Mouse (Mus musculus) intestine, embryonic 16.5 days (tissue): Measurements from ENCODE around the gene Zfp248. TPM values are rescaled to one million over a fixed set of nuclear protein-coding genes. Genes with fewer than 3 reads are reported as not detected.

ENCODE experiments used
- ATAC-seq: fragments of 200-750 bp; cut with Nextera tagmentation; 2 replicates; pipeline ENCODE4 v1.8.0; 2017; ENCODE audit warnings: moderate TSS enrichment, moderate library complexity
- H3K27ac ChIP-seq: fragments of 300-500 bp; sonication (generic); 2 replicates; pipeline ENCODE4 v1.5.1; 2014; ENCODE audit warnings: mild to moderate bottlenecking, low read length
- H3K27me3 ChIP-seq: fragments of 300-500 bp; sonication (generic); replicated peaks from 2 replicates; pipeline ENCODE4 v1.6.1; 2014; ENCODE audit warnings: low read length, control low read depth, mixed read lengths; ENCODE audit not compliant: control insufficient read depth, insufficient read depth
- H3K36me3 ChIP-seq: fragments of 300-500 bp; sonication (generic); 2 replicates; pipeline ENCODE4 v1.6.1; 2014; ENCODE audit warnings: low read length, control low read depth; ENCODE audit not compliant: control insufficient read depth, insufficient read depth
- H3K4me1 ChIP-seq: fragments of 300-500 bp; sonication (generic); 2 replicates; pipeline ENCODE4 v1.6.1; 2014; ENCODE audit warnings: low read length, control low read depth, mixed read lengths; ENCODE audit not compliant: control insufficient read depth, insufficient read depth
- H3K4me2 ChIP-seq: fragments of 300-500 bp; sonication (generic); 2 replicates; pipeline ENCODE4 v1.6.1; 2014; ENCODE audit warnings: low read depth, low read length, control low read depth
- H3K4me3 ChIP-seq: fragments of 300-500 bp; sonication (generic); 2 replicates; pipeline ENCODE4 v1.5.1; 2014; ENCODE audit warnings: mild to moderate bottlenecking, low read length
- H3K9ac ChIP-seq: fragments of 300-500 bp; sonication (generic); 2 replicates; pipeline ENCODE4 v1.6.1; 2014; ENCODE audit warnings: low read depth, low read length
- H3K9me3 ChIP-seq: fragments of 300-500 bp; sonication (generic); 2 replicates; pipeline ENCODE4 v1.6.1; 2016; ENCODE audit warnings: low read length, control low read depth; ENCODE audit not compliant: control insufficient read depth
- WGBS: fragments of 180-500 bp; shearing (Covaris S2); extraction: QIAGEN DNeasy Blood & Tissue Kit; methylation state at CpG from one replicate; pipeline ENCODE4 v1.1.7; 2014; 5-methylcytosine and 5-hydroxymethylcytosine counted together
- polyA plus RNA-seq: library from polyadenylated mRNA; unstranded; fragments of >200 nt; fragmentation: Nextera tagmentation; extraction: Ambion mirVana; gene quantifications from 2 replicates; pipeline ENCODE4 v1.2.1, GENCODE M21; 2015

Zfp248 gene
- polyA plus RNA-seq, 1 experiment from 2014 or later: 3.8 TPM

DNA sequence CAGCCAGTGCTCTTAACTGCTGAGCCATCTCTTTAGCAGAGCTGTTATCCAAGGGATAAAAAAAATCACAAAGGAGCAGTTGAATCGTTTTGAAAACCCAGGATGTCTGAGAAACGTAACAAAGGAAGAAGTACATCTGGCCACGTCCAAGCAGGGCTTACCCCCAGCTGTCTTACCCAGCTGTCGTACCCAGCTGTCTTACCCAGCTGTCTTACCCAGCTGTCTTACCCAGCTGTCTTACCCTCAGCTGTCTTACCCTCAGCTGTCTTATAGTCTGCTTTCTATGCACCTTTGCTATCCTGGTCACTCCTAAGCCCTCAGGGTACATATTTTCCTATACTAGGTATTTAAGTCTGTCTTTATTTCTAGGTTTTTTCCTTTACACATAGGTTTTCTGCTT lies 23.8 kb downstream of the Zfp248 start:
- Histone ChIP-seq H3K27me3 (no peaks in the 10 kb centered on the region), H3K36me3 (peaks cover 11% of the 10 kb centered on the region), H3K4me3 (no peak overlapping the region), H3K9ac (no peak overlapping the region), H3K27ac (no peak overlapping the region), H3K9me3 (no peaks in the 10 kb centered on the region), H3K4me1 (no peaks in the 10 kb centered on the region), H3K4me2 (no peak overlapping the region)
- no peak for ATAC-seq
- 74% methylated on average over 4 of the region's 4 CpGs for WGBS

GRCm38 (mm10) chr6:118426666-118427065 lies 28.7 kb downstream of the Zfp248 start:
- H3K36me3 ChIP-seq: peaks cover 11% of the 10 kb centered on the region
- WGBS: 91% methylated on average over 1 of the region's 1 CpGs
- H3K9me3 ChIP-seq: no peaks in the 10 kb centered on the region
- no peak overlapping the region for H3K27ac ChIP-seq
- H3K4me3 ChIP-seq: no peak overlapping the region
- no peak for ATAC-seq
- no peak overlapping the region for H3K9ac ChIP-seq
- no peaks in the 10 kb centered on the region for H3K4me1 ChIP-seq
- no peak overlapping the region for H3K4me2 ChIP-seq
- H3K27me3 ChIP-seq: no peaks in the 10 kb centered on the region

DNA sequence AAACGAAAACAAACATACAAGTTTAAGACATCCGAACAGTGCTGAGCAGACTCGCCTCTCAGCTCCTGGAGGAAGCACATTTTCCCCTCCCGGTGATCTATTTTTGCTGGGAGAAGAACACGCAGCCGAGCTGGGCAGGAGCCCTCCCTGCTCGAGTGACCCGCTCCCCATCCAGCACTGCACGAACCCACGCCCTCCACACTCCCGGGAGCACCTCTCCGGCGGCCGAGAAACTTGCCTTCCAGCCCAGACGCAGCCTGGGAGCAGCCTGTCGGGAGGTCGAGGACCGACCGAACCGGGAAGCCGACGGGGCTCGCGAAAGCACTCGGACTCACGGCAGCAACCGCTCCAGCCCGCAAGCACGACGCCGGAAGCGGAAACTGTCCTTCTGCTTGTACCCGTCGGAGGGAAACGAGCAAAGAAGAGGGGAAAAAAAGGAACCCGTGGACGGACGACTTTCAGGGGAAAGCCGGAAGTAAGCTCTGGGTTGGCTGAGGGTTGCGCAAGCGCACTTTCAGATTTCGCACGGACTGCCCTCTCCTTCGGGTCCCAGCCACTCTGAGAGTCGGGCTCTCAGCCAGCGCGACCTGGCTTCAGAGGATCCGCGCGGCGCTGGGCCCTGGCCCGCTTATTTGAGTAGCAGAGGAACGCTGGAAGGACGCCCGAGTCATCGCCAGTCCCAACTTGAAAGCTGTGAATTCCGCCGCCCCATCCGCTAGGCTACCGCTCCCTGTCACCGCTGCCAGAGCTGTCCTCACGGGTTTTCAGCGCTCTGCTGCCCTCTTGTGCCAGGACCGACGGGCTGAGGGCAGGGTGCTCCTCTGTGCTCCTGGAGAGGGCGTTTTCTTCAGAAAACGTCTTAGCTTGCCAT lies 36.0 kb downstream of the Zfp248 start, which contains the start of gene Bms1:
Gene Bms1, minus strand, starts transcription at position 425 of the 871 bp plus-strand sequence.
- peak within 1 kb of the TSS; percentile 63 for H3K4me2 ChIP-seq
- peak within 1 kb of the TSS; percentile 94 for H3K4me3 ChIP-seq
- H3K9me3 ChIP-seq: no peaks in the 10 kb centered on the region
- peak within 1 kb of the TSS; percentile 82 for H3K27ac ChIP-seq
- WGBS: under 1% methylated on average over 67 of the region's 67 CpGs
- ATAC-seq: peak; percentile 99
- H3K36me3 ChIP-seq: peaks cover 7% of the 10 kb centered on the region; the same call in 1 of the 2 replicates
- H3K27me3 ChIP-seq: no peaks in the 10 kb centered on the region
- H3K4me1 ChIP-seq: peaks cover 9% of the 10 kb centered on the region
- H3K9ac ChIP-seq: peak within 1 kb of the TSS; percentile 95

- no peaks in the 10 kb centered on the region for H3K9me3 ChIP-seq
- no peak overlapping the region for H3K4me2 ChIP-seq
- no peak overlapping the region for H3K4me3 ChIP-seq
- H3K9ac ChIP-seq: no peak overlapping the region
- H3K4me1 ChIP-seq: no peaks in the 10 kb centered on the region
- H3K27me3 ChIP-seq: no peaks in the 10 kb centered on the region
- H3K36me3 ChIP-seq: peaks cover 13% of the 10 kb centered on the region
- no peak overlapping the region for H3K27ac ChIP-seq
- no peak for ATAC-seq
- whole genome bisulfite sequencing: 100% methylated on average over 1 of the region's 1 CpGs
These were observed 44.9 kb downstream of the Zfp248 start for GRCm38 (mm10) chr6:118410428-118410827.

DNA sequence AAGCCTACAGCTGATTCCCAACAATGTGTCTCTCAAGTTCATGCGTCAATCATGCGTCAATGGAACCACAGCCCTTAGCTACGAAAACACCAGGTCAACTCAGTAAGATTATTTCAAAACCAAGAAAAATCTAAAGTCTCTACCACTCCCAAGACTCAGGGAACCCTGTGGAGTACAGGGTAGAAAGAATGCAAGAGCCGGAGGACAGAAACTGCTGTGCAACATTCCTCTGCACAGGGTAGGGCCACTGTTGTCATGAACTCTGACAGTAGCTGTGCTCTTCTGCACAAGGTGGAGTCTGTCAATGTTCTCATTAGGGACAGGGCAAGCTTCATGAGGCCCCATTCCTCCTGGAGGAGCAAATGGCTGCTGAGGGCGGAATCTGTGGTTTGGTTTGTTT lies 46.8 kb downstream of the Zfp248 start:
- Histone ChIP-seq H3K36me3 (peaks cover 19% of the 10 kb centered on the region), H3K9me3 (no peaks in the 10 kb centered on the region), H3K4me2 (no peak overlapping the region), H3K4me1 (no peaks in the 10 kb centered on the region), H3K9ac (no peak overlapping the region), H3K27ac (no peak overlapping the region), H3K27me3 (no peaks in the 10 kb centered on the region), H3K4me3 (no peak overlapping the region)
- 91% methylated on average over 5 of the region's 5 CpGs for WGBS
- no peak for ATAC-seq

GRCm38 (mm10) chr6:118406421-118406820 lies 48.9 kb downstream of the Zfp248 start:
- Histone ChIP-seq H3K9ac (no peak overlapping the region), H3K27me3 (no peaks in the 10 kb centered on the region), H3K9me3 (no peaks in the 10 kb centered on the region), H3K27ac (no peak overlapping the region), H3K4me1 (no peaks in the 10 kb centered on the region), H3K4me2 (no peak overlapping the region), H3K4me3 (no peak overlapping the region), H3K36me3 (peaks cover 18% of the 10 kb centered on the region; the same call in 1 of the 2 replicates)
- no peak for ATAC-seq
- WGBS: 82% methylated on average over 4 of the region's 4 CpGs

- Histone ChIP-seq H3K36me3 (peaks cover 4% of the 10 kb centered on the region; the same call in 1 of the 2 replicates), H3K4me3 (no peak overlapping the region), H3K4me1 (no peaks in the 10 kb centered on the region), H3K4me2 (no peak overlapping the region), H3K9ac (no peak overlapping the region), H3K27ac (no peak overlapping the region), H3K9me3 (no peaks in the 10 kb centered on the region), H3K27me3 (no peaks in the 10 kb centered on the region)
- ATAC-seq: no peak
These were observed 64.6 kb downstream of the Zfp248 start for GRCm38 (mm10) chr6:118390746-118391145.

DNA sequence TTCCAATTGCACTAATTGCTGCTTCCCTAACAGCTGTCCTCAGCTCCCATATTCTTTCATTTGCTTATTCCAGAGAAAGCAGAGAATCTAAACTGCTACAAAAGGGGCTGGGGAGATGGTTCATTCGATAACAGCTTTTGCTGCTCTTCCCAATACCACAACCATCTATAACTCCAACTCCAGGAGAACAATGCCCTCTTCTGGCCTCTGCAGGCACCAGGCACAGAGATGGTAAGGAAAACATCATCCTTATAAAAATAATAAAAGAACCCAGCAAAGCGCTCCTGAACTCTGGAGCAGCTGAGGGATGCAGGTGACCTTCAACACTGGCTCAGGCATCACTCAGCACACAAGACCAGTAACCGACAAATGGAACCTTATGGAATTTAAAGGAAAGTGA lies 69.4 kb downstream of the Zfp248 start:
- ATAC-seq: no peak

GRCm38 (mm10) chr6:118381234-118381633 lies 74.1 kb downstream of the Zfp248 start:
- no peak overlapping the region for H3K4me3 ChIP-seq
- no peak for ATAC-seq
- no peaks in the 10 kb centered on the region for H3K9me3 ChIP-seq
- no peak overlapping the region for H3K4me2 ChIP-seq
- 0 out of 2 replicates have a peak, but pooled peaks cover 2% of the 10 kb centered on the region for H3K36me3 ChIP-seq
- H3K27ac ChIP-seq: no peak overlapping the region
- WGBS: 80% methylated on average over 4 of the region's 4 CpGs
- no peaks in the 10 kb centered on the region for H3K4me1 ChIP-seq
- H3K27me3 ChIP-seq: no peaks in the 10 kb centered on the region
- H3K9ac ChIP-seq: no peak overlapping the region

More for the DNA sequence above, 69.4 kb downstream of the Zfp248 start:
- H3K27me3 ChIP-seq: no peaks in the 10 kb centered on the region
- no peak overlapping the region for H3K4me2 ChIP-seq
- no peaks in the 10 kb centered on the region for H3K9me3 ChIP-seq
- H3K4me1 ChIP-seq: no peaks in the 10 kb centered on the region
- WGBS: 91% methylated on average over 3 of the region's 3 CpGs
- no peak overlapping the region for H3K9ac ChIP-seq
- H3K27ac ChIP-seq: no peak overlapping the region
- H3K36me3 ChIP-seq: 0 out of 2 replicates have a peak, but pooled peaks cover 4% of the 10 kb centered on the region
- H3K4me3 ChIP-seq: no peak overlapping the region
